Mouse (Mus musculus): ENCODE results near the gene Golgb1. TPM values are rescaled to one million over a fixed set of nuclear protein-coding genes. Genes with fewer than 3 reads are reported as not detected.

The Golgb1 gene
- total and polyA plus RNA-seq, 3 experiments = 16.8 to 35.0 (median 34.1) TPM

GRCm38 (mm10) chr16:36884881-36885280, 9.9 kb downstream of the Golgb1 start:
- no peaks in the 10 kb centered on the region; the same call in 1 of the 2 replicates for H3K79me2 ChIP-seq (ENCODE audit: control insufficient read depth, insufficient read depth, low read length, poor library complexity)
- no peak overlapping the region for H3K9ac ChIP-seq (ENCODE audit: control insufficient read depth, low read depth, low read length, poor library complexity, severe bottlenecking)
- peaks cover 2 to 5% of the 10 kb centered on the region in 2 experiments for H3K4me1 ChIP-seq (ENCODE audit: control insufficient read depth in 1 of 2, insufficient read depth in 2 of 2, low read length in 2 of 2)
- H3K4me3 ChIP-seq (ENCODE audit: control insufficient read depth in 1 of 2, insufficient read depth in 1 of 2, low read depth in 2 of 2, low read length in 2 of 2) = no peak overlapping the region
- peak; percentile 72 for DNase-seq (ENCODE audit: low read depth, low spot score)
- H3K36me3 ChIP-seq (ENCODE audit: control insufficient read depth in 1 of 2, insufficient read depth in 2 of 2, low read length in 2 of 2) = peaks cover 2 to 6% of the 10 kb centered on the region in 2 experiments; a peak in 3 of 4 replicates
- TF ChIP-seq TAL1 (IDR thresholded peaks at IDR 0.05; ENCODE audit: low read length) (no peak), NELFE (IDR thresholded peaks at IDR 0.05; ENCODE audit: low read depth, low read length) (no peak), ELF1 (IDR thresholded peaks at IDR 0.05; ENCODE audit: low read depth, low read length) (no peak), ETS1 (IDR thresholded peaks at IDR 0.05; ENCODE audit: low read depth, low read length) (no peak), TBP (IDR thresholded peaks at IDR 0.05; ENCODE audit: low read depth, low read length) (no peak), JUND (IDR thresholded peaks at IDR 0.05; ENCODE audit: low read depth, low read length) (no peak), MAZ (IDR thresholded peaks at IDR 0.05; ENCODE audit: low read depth, low read length) (no peak), TCF12 (IDR thresholded peaks at IDR 0.05; ENCODE audit: low read depth, low read length) (no peak), BHLHE40 (IDR thresholded peaks at IDR 0.05; ENCODE audit: borderline replicate concordance, low read depth, low read length) (no peak), USF1 (IDR thresholded peaks at IDR 0.05; ENCODE audit: low read depth, low read length) (peak; percentile 39; the same call in 1 of the 2 replicates), ZC3H11A (IDR thresholded peaks at IDR 0.05; ENCODE audit: low read depth, low read length) (peak; percentile 37), MAX (IDR thresholded peaks at IDR 0.05; ENCODE audit: low read length) (no peak), GATA1 (IDR thresholded peaks at IDR 0.05; ENCODE audit: low read depth, low read length) (no peak), NRF1 (IDR thresholded peaks at IDR 0.05; ENCODE audit: insufficient read depth, low read depth, low read length, poor library complexity, severe bottlenecking) (no peak), RAD21 (IDR thresholded peaks at IDR 0.05; ENCODE audit: low read depth, low read length) (peak; percentile 59), MYC (IDR thresholded peaks at IDR 0.05; ENCODE audit: low read depth, low read length) (peak; percentile 49; the same call in 1 of the 2 replicates), MEF2A (IDR thresholded peaks at IDR 0.05; ENCODE audit: extremely low read depth, insufficient replicate concordance, low read depth, low read length, poor library complexity, severe bottlenecking) (no peak), CHD2 (IDR thresholded peaks at IDR 0.05; ENCODE audit: low read length) (no peak), KAT2A (conservative IDR thresholded peaks at IDR 0.05; ENCODE audit: low read depth, low read length) (no peak), EP300 (IDR thresholded peaks at IDR 0.05; ENCODE audit: low read depth in 1 of 2, low read length in 2 of 2) (no peak), MYB (IDR thresholded peaks at IDR 0.05; ENCODE audit: low read depth, low read length) (no peak), ZMIZ1 (IDR thresholded peaks at IDR 0.05; ENCODE audit: low read depth, low read length) (no peak), MAFK (IDR thresholded peaks at IDR 0.05; ENCODE audit: borderline replicate concordance, low read depth, low read length) (no peak), POLR2AphosphoS2 (IDR thresholded peaks at IDR 0.05; ENCODE audit: low read length) (no peak), UBTF (IDR thresholded peaks at IDR 0.05; ENCODE audit: borderline replicate concordance, insufficient read depth, low read depth, low read length) (no peak), GABPA (IDR thresholded peaks at IDR 0.05; ENCODE audit: low read depth, low read length) (no peak), E2F4 (IDR thresholded peaks at IDR 0.05; ENCODE audit: borderline replicate concordance, low read depth, low read length) (no peak), CHD1 (IDR thresholded peaks at IDR 0.05; ENCODE audit: low read depth, low read length) (no peak), ZNF384 (IDR thresholded peaks at IDR 0.05; ENCODE audit: low read depth, low read length) (no peak), RCOR1 (IDR thresholded peaks at IDR 0.05; ENCODE audit: low read depth, low read length) (no peak), POLR2AphosphoS5 (IDR thresholded peaks at IDR 0.05; ENCODE audit: borderline replicate concordance, low read depth, low read length) (no peak), SIN3A (IDR thresholded peaks at IDR 0.05; ENCODE audit: low read length) (no peak), CTCF (IDR thresholded peaks at IDR 0.05 in 2 of 3, conservative IDR thresholded peaks at IDR 0.05 in 1 of 3; ENCODE audit: control insufficient read depth in 1 of 3, insufficient read depth in 1 of 3, low read depth in 2 of 3, low read length in 3 of 3, poor library complexity in 1 of 3, severe bottlenecking in 1 of 3) (peak; percentile 58 to 69 (median 65)), SMC3 (IDR thresholded peaks at IDR 0.05; ENCODE audit: low read depth, low read length) (peak; percentile 68), POLR2A (IDR thresholded peaks at IDR 0.05; ENCODE audit: control insufficient read depth in 1 of 2, insufficient read depth in 1 of 2, low read depth in 1 of 2, low read length in 2 of 2, poor library complexity in 1 of 2) (no peak)
- H3K27me3 ChIP-seq (ENCODE audit: control insufficient read depth in 1 of 2, insufficient read depth in 2 of 2, low read length in 2 of 2) = no peaks in the 10 kb centered on the region
- H3K27ac ChIP-seq (ENCODE audit: control insufficient read depth, low read depth, low read length) = no peak overlapping the region
- no peaks in the 10 kb centered on the region for H3K9me3 ChIP-seq (replicated peaks; ENCODE audit: insufficient read depth, low read length)

Data from MEL (cell line).